Mouse (Mus musculus): ENCODE measurements around the gene Mief1. TPM values are rescaled to one million over a fixed set of nuclear protein-coding genes. Genes with fewer than 3 reads are reported as not detected.
A peak's percentile ranks its signal among the peaks of the same experiment; 100 is the strongest.

Gene Mief1
- polyA plus RNA-seq, 1 experiment from 2014 or later = 12.6 TPM

DNA sequence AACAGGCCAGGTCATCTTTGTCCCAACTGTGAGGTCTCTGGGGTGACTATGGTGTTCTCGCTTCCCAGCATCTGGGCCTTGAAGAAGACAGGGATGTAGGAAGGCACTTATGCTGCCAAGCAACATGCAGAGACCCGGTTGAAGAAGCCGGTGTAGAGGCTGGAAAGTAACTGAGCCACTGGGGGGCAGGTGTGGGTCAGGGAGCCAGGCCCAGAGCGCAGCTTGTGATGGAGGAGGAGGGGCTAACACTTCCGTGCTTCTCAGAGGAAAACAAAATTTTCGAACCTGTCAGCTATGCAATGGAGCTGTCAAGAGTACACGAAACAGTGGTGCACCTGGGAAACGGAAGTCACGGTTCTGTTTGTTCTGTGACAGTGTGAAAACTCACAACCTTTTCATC is 43.3 kb downstream of the Mief1 start:
- Histone ChIP-seq H3K27ac (replicated peaks) (no peak overlapping the region), H3K36me3 (ENCODE audit: control insufficient read depth, insufficient read depth, low read length) (no peaks in the 10 kb centered on the region), H3K9ac (ENCODE audit: low read length) (no peak overlapping the region), H3K4me3 (ENCODE audit: low read depth, low read length) (no peak overlapping the region), H3K4me2 (replicated peaks; ENCODE audit: low read depth) (no peak overlapping the region), H3K9me3 (ENCODE audit: control insufficient read depth, low read length) (no peaks in the 10 kb centered on the region), H3K4me1 (replicated peaks; ENCODE audit: control insufficient read depth, insufficient read depth) (no peaks in the 10 kb centered on the region), H3K27me3 (ENCODE audit: control insufficient read depth, insufficient read depth, low read length) (no peaks in the 10 kb centered on the region)
- DNase-seq (ENCODE audit: low spot score) (no peak), ATAC-seq (ENCODE audit: low FRiP score, low TSS enrichment) (no peak)
- TF ChIP-seq EP300 (optimal IDR thresholded peaks at IDR 0.05) = no peak
- no peak for TF ChIP-seq CTCF (IDR thresholded peaks at IDR 0.05; ENCODE audit: low read depth)
- WGBS = 40% methylated on average over 9 of the region's 9 CpGs

DNA sequence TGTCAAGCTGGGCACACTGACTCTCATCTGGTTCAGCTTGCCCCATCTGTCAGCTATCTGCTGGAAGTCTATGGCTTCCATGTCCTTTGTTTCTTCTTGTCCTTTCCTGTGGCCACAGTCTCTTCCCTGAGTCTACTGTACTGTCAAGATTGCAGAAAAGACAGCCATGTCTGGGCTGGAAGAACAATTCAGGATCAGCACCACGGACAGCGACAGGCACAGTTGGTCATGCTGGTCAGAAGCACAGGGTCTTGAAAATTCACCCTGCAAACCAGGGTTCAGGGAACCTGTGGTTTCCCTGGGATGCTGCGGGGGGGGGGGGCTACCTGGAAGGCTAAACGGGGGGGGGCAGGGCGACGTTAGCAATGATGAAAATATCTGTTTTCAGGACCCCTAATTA is 43.8 kb downstream of the Mief1 start:
- ATAC-seq (ENCODE audit: low FRiP score, low TSS enrichment) = no peak
- Histone ChIP-seq H3K27me3 (ENCODE audit: control insufficient read depth, insufficient read depth, low read length) (no peaks in the 10 kb centered on the region), H3K4me1 (replicated peaks; ENCODE audit: control insufficient read depth, insufficient read depth) (no peaks in the 10 kb centered on the region), H3K9ac (ENCODE audit: low read length) (no peak overlapping the region), H3K4me3 (ENCODE audit: low read depth, low read length) (no peak overlapping the region), H3K27ac (replicated peaks) (no peak overlapping the region), H3K9me3 (ENCODE audit: control insufficient read depth, low read length) (no peaks in the 10 kb centered on the region), H3K4me2 (replicated peaks; ENCODE audit: low read depth) (no peak overlapping the region), H3K36me3 (ENCODE audit: control insufficient read depth, insufficient read depth, low read length) (no peaks in the 10 kb centered on the region)
- WGBS = 0% methylated on average over 6 of the region's 6 CpGs
- peak; percentile 81 for DNase-seq (ENCODE audit: low spot score)
- TF ChIP-seq EP300 (optimal IDR thresholded peaks at IDR 0.05) (no peak), CTCF (IDR thresholded peaks at IDR 0.05; ENCODE audit: low read depth) (no peak)

DNA sequence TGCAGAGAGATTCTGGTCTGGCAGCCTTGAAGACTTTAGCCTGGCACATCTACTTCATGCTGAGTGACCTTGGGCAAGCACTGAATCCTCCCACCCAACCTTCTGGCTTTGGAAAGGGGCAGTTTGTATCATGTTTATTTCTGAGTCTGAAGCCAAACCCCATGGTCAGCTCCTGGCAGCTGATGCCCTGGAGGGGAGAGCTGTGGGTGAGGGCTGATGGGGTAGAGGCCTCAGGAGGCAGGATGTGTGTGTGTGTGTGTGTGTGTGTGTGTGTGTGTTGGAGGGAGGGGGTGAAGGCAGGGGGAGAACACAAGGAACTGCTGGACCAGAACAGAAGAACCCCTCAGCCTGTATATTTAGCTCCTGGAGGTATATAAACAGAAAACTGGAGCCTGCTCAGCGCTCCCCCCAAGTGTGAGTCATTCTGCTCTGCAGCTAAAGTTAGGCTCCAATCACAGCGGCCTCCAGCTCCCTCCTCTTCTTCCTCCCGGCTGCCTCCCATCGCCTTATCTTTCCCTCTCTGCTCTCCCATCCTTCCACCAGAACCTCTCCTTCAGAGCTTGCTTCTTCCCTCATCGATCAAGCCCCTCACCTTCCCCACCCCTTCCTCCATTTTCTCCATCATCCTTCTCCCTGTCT is 44.4 kb downstream of the Mief1 start:
- WGBS = 56% methylated on average over 5 of the region's 5 CpGs

DNA sequence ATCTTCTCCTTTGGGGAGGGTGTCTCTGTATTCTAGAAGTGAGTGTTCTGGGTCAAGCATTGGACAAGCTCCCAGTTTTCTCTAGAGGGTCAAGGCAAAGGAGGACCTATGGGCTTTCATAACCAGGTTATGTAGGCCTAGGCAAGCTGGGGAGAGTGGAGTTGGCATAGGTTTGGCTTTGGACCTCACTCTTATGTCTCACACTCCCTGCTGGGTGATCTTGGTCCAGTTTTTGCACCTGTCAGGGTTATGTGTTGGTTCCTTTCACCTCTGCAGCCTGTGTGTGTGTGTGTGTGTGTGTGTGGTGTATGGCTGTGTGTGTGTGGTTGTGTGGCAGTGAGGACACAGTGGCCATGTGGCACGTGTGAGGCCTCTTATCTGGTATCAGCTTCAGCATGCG is 45.2 kb downstream of the Mief1 start:
- no peaks in the 10 kb centered on the region for H3K9me3 ChIP-seq (ENCODE audit: control insufficient read depth, low read length)
- H3K27me3 ChIP-seq (ENCODE audit: control insufficient read depth, insufficient read depth, low read length) = no peaks in the 10 kb centered on the region
- H3K36me3 ChIP-seq (ENCODE audit: control insufficient read depth, insufficient read depth, low read length) = no peaks in the 10 kb centered on the region
- no peak overlapping the region for H3K9ac ChIP-seq (ENCODE audit: low read length)
- no peak for ATAC-seq (ENCODE audit: low FRiP score, low TSS enrichment)
- no peaks in the 10 kb centered on the region for H3K4me1 ChIP-seq (replicated peaks; ENCODE audit: control insufficient read depth, insufficient read depth)
- WGBS = 82% methylated on average over 2 of the region's 2 CpGs
- TF ChIP-seq CTCF (IDR thresholded peaks at IDR 0.05; ENCODE audit: low read depth) = no peak
- TF ChIP-seq EP300 (optimal IDR thresholded peaks at IDR 0.05) = no peak
- no peak overlapping the region for H3K4me2 ChIP-seq (replicated peaks; ENCODE audit: low read depth)
- no peak overlapping the region for H3K4me3 ChIP-seq (ENCODE audit: low read depth, low read length)
- no peak for DNase-seq (ENCODE audit: low spot score)
- no peak overlapping the region for H3K27ac ChIP-seq (replicated peaks)

More for the DNA sequence above, 44.4 kb downstream of the Mief1 start:
- TF ChIP-seq CTCF (IDR thresholded peaks at IDR 0.05; ENCODE audit: low read depth) = no peak
- Histone ChIP-seq H3K4me1 (replicated peaks; ENCODE audit: control insufficient read depth, insufficient read depth) (no peaks in the 10 kb centered on the region), H3K9me3 (ENCODE audit: control insufficient read depth, low read length) (no peaks in the 10 kb centered on the region), H3K4me3 (ENCODE audit: low read depth, low read length) (no peak overlapping the region), H3K36me3 (ENCODE audit: control insufficient read depth, insufficient read depth, low read length) (no peaks in the 10 kb centered on the region), H3K4me2 (replicated peaks; ENCODE audit: low read depth) (no peak overlapping the region), H3K27me3 (ENCODE audit: control insufficient read depth, insufficient read depth, low read length) (no peaks in the 10 kb centered on the region), H3K27ac (replicated peaks) (no peak overlapping the region), H3K9ac (ENCODE audit: low read length) (no peak overlapping the region)
- ATAC-seq (ENCODE audit: low FRiP score, low TSS enrichment) (no peak), DNase-seq (ENCODE audit: low spot score) (no peak)

DNA sequence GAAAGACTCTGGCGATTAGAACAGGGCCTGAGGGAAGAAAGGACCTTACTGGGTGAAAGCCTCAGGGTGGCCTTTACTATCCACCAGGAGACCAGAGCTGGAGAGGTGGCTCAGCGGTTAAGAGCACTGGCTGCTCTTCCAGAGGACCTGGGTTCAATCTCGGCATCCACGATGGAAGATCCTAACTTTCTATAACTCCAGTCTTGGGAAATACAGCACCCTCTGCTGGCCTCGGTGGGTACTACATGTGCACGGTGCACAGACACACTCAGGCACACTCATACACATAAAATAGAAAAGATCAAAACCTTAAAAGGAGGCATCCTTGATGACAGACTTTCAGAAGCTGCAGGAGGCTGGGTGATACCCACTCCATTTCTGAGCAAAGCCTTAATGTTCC is 46.8 kb downstream of the Mief1 start:
- H3K4me3 ChIP-seq (ENCODE audit: low read depth, low read length) = no peak overlapping the region
- H3K36me3 ChIP-seq (ENCODE audit: control insufficient read depth, insufficient read depth, low read length) = no peaks in the 10 kb centered on the region
- no peaks in the 10 kb centered on the region for H3K9me3 ChIP-seq (ENCODE audit: control insufficient read depth, low read length)
- no peaks in the 10 kb centered on the region for H3K27me3 ChIP-seq (ENCODE audit: control insufficient read depth, insufficient read depth, low read length)
- H3K4me2 ChIP-seq (replicated peaks; ENCODE audit: low read depth) = no peak overlapping the region
- peak; percentile 55 for DNase-seq (ENCODE audit: low spot score)
- H3K4me1 ChIP-seq (replicated peaks; ENCODE audit: control insufficient read depth, insufficient read depth) = no peaks in the 10 kb centered on the region
- H3K27ac ChIP-seq (replicated peaks) = no peak overlapping the region
- 23% methylated on average over 6 of the region's 6 CpGs for WGBS
- no peak overlapping the region for H3K9ac ChIP-seq (ENCODE audit: low read length)
- TF ChIP-seq EP300 (optimal IDR thresholded peaks at IDR 0.05) = no peak
- TF ChIP-seq CTCF (IDR thresholded peaks at IDR 0.05; ENCODE audit: low read depth) = peak; percentile 76
- no peak for ATAC-seq (ENCODE audit: low FRiP score, low TSS enrichment)

DNA sequence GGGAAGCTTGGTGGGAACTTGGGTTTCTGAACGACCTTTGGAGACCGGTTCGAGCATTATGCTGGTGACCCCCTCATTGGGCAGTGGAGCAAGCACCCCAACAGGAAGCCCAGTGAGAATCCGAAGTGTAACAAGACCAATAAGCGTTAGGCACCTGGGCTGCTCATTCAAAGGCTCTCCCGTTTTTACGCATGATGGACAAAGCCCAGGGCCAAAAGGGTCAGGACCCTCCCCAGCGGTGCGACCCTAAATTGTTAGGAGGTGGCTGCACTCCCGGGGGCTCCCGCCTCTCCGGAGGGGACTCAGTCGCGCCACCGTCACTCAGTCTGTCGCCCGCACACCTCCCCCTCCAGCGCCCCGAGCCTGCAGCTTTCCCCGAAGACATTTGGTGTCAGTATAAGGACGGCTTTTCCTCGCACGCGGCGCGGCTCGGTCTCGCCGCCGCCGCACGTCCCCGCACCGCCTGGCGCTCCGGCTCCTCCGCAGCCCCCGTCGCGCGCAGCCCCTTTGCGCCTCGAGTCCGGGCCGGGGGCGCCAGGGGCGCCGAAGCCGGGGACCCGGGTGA is 53.1 kb downstream of the Mief1 start, which contains the start of gene Cacna1i:
Gene Cacna1i, plus strand, starts transcription at position 388 of the 565 bp plus-strand sequence.
- no peaks in the 10 kb centered on the region for H3K4me1 ChIP-seq (replicated peaks; ENCODE audit: control insufficient read depth, insufficient read depth)
- H3K27ac ChIP-seq (replicated peaks) = no peak within 1 kb of the TSS
- H3K4me2 ChIP-seq (replicated peaks; ENCODE audit: low read depth) = peak within 1 kb of the TSS; percentile 57
- no peak for ATAC-seq (ENCODE audit: low FRiP score, low TSS enrichment)
- under 1% methylated on average over 42 of the region's 50 CpGs for WGBS
- peaks cover 9% of the 10 kb centered on the region; the same call in 1 of the 2 replicates for H3K27me3 ChIP-seq (ENCODE audit: control insufficient read depth, insufficient read depth, low read length)
- H3K9ac ChIP-seq (ENCODE audit: low read length) = no peak within 1 kb of the TSS
- DNase-seq (ENCODE audit: low spot score) = no peak
- no peaks in the 10 kb centered on the region for H3K36me3 ChIP-seq (ENCODE audit: control insufficient read depth, insufficient read depth, low read length)
- H3K4me3 ChIP-seq (ENCODE audit: low read depth, low read length) = peak within 1 kb of the TSS; percentile 29
- TF ChIP-seq EP300 (optimal IDR thresholded peaks at IDR 0.05) (no peak), CTCF (IDR thresholded peaks at IDR 0.05; ENCODE audit: low read depth) (peak; percentile 31; the same call in 1 of the 2 replicates)
- H3K9me3 ChIP-seq (ENCODE audit: control insufficient read depth, low read length) = no peaks in the 10 kb centered on the region
